Mouse (Mus musculus) liver, adult (tissue): ENCODE measurements at regions not wholly inside any gene's neighbourhood (a gene's known extent, or its start where the extent isn't known, plus 50 kb on each side); places are given as distances from the start of the nearest gene placed in this dataset.

ENCODE experiments used
- GATA4 ChIP-seq: IDR thresholded peaks from 2 replicates; pipeline ENCODE4 v1.6.1; 2014; ENCODE audit warnings: mild to moderate bottlenecking, low read length; ENCODE audit not compliant: insufficient replicate concordance

- no peak for TF ChIP-seq GATA4
These were observed 140.9 kb downstream of the Nrip1 start for GRCm38 (mm10) chr16:76232680-76233079.

GRCm38 (mm10) chr16:76232174-76232573 lies 141.5 kb downstream of the Nrip1 start:
- TF ChIP-seq GATA4 = no peak

GRCm38 (mm10) chr16:76230516-76231302 lies 142.9 kb downstream of the Nrip1 start:
- no peak for TF ChIP-seq GATA4

- TF ChIP-seq GATA4 = no peak
These were observed 145.2 kb downstream of the Nrip1 start for GRCm38 (mm10) chr16:76228451-76228850.

GRCm38 (mm10) chr16:76226446-76226845 lies 147.2 kb downstream of the Nrip1 start:
- TF ChIP-seq GATA4 = no peak

- no peak for TF ChIP-seq GATA4
These were observed 147.9 kb downstream of the Nrip1 start for GRCm38 (mm10) chr16:76225587-76226226.

GRCm38 (mm10) chr16:76224901-76225586 lies 148.6 kb downstream of the Nrip1 start:
- peak; percentile 96 for TF ChIP-seq GATA4

GRCm38 (mm10) chr16:76223716-76224115 lies 149.9 kb downstream of the Nrip1 start:
- TF ChIP-seq GATA4 = no peak

- TF ChIP-seq GATA4 = no peak
These were observed 150.7 kb downstream of the Nrip1 start for GRCm38 (mm10) chr16:76222960-76223359.

GRCm38 (mm10) chr16:76220466-76220865 lies 153.2 kb downstream of the Nrip1 start:
- no peak for TF ChIP-seq GATA4

GRCm38 (mm10) chr16:76219233-76219632 lies 154.4 kb downstream of the Nrip1 start:
- no peak for TF ChIP-seq GATA4

GRCm38 (mm10) chr16:76218310-76219170 lies 155.1 kb downstream of the Nrip1 start:
- no peak for TF ChIP-seq GATA4

- TF ChIP-seq GATA4 = no peak
These were observed 157.4 kb downstream of the Nrip1 start for GRCm38 (mm10) chr16:76216184-76216583.

GRCm38 (mm10) chr16:76215558-76215957 lies 158.1 kb downstream of the Nrip1 start:
- no peak for TF ChIP-seq GATA4
